Comparison of ENCODE assay signal across 7 mouse cellular contexts in genomic region chr2:135744711-135745110, GRCm38 (mm10).
A peak's percentile ranks its signal among the peaks of the same experiment; 100 is the strongest.
DNase-seq lines count a peak whose midpoint lies in the region; ATAC-seq and TF ChIP-seq lines count a peak whose summit lies in the region.

No protein-coding gene starts in this region.

- 0 out of 2 replicates have a peak, but pooled peaks cover 5% of the 10 kb centered on the region for H3K36me3 ChIP-seq in heart, postnatal 0 days (replicated peaks; ENCODE audit: control insufficient read depth, insufficient read depth, low read length)
- H3K36me3 ChIP-seq in heart, embryonic 10.5 days: no peaks in the 10 kb centered on the region
- H3K36me3 ChIP-seq in neural tube, embryonic 14.5 days (ENCODE audit: control insufficient read depth, insufficient read depth, low read length): no peaks in the 10 kb centered on the region
- H3K36me3 ChIP-seq in stomach, postnatal 0 days (ENCODE audit: control insufficient read depth, insufficient read depth, low read length): no peaks in the 10 kb centered on the region
- H3K36me3 ChIP-seq in thymus, adult 2 months (ENCODE audit: control insufficient read depth, insufficient read depth, low read length): no peaks in the 10 kb centered on the region

- TF ChIP-seq POLR2A in lung, adult 2 months (IDR thresholded peaks at IDR 0.05; ENCODE audit: borderline replicate concordance, extremely low read depth, low read depth, low read length): no peak
- TF ChIP-seq POLR2A in thymus, adult 2 months (IDR thresholded peaks at IDR 0.05; ENCODE audit: control insufficient read depth, extremely low read depth, insufficient read depth, low read length, poor library complexity): no peak

- no peak overlapping the region; the same call in 1 of the 2 replicates for H3K4me2 ChIP-seq in heart, postnatal 0 days (ENCODE audit: low read depth, low read length)
- H3K4me2 ChIP-seq in neural tube, embryonic 14.5 days (ENCODE audit: low read depth, low read length): no peak overlapping the region
- H3K4me2 ChIP-seq in stomach, postnatal 0 days (replicated peaks; ENCODE audit: low read depth): peak overlapping the region; percentile 27; the same call in 1 of the 2 replicates

- TF ChIP-seq EP300 in heart, postnatal 0 days (IDR thresholded peaks at IDR 0.05; ENCODE audit: low read depth): no peak
- no peak for TF ChIP-seq EP300 in stomach, postnatal 0 days (optimal IDR thresholded peaks at IDR 0.05)

- no peak overlapping the region for H3K27ac ChIP-seq in heart, postnatal 0 days (ENCODE audit: low read depth)
- H3K27ac ChIP-seq in heart, embryonic 10.5 days: no peak overlapping the region
- no peak overlapping the region for H3K27ac ChIP-seq in neural tube, embryonic 14.5 days (ENCODE audit: low read depth, low read length)
- no peak overlapping the region for H3K27ac ChIP-seq in stomach, postnatal 0 days (replicated peaks)
- H3K27ac ChIP-seq in thymus, adult 2 months (ENCODE audit: control insufficient read depth, insufficient read depth, low read length): no peak overlapping the region

- no peak overlapping the region for H3K9ac ChIP-seq in heart, postnatal 0 days (replicated peaks; ENCODE audit: low read depth, low read length)
- H3K9ac ChIP-seq in neural tube, embryonic 14.5 days (replicated peaks; ENCODE audit: low read depth, low read length): no peak overlapping the region
- H3K9ac ChIP-seq in stomach, postnatal 0 days (ENCODE audit: low read length): no peak overlapping the region

- H3K4me3 ChIP-seq in heart, postnatal 0 days (ENCODE audit: low read depth, low read length): no peak overlapping the region
- H3K4me3 ChIP-seq in heart, embryonic 10.5 days: no peak overlapping the region
- H3K4me3 ChIP-seq in neural tube, embryonic 14.5 days (ENCODE audit: low read depth, low read length): no peak overlapping the region
- peak overlapping the region; percentile 47 for H3K4me3 ChIP-seq in lung, adult 2 months (replicated peaks; ENCODE audit: extremely low read depth, low read depth, low read length)
- no peak overlapping the region for H3K4me3 ChIP-seq in stomach, postnatal 0 days (ENCODE audit: low read depth, low read length)
- H3K4me3 ChIP-seq in thymus, adult 2 months (ENCODE audit: control insufficient read depth, insufficient read depth, low read length): no peak overlapping the region

- no peaks in the 10 kb centered on the region for H3K27me3 ChIP-seq in heart, postnatal 0 days (ENCODE audit: control insufficient read depth, insufficient read depth, low read length)
- no peaks in the 10 kb centered on the region for H3K27me3 ChIP-seq in heart, embryonic 10.5 days (ENCODE audit: insufficient read depth, poor library complexity, severe bottlenecking)
- no peaks in the 10 kb centered on the region for H3K27me3 ChIP-seq in neural tube, embryonic 14.5 days (ENCODE audit: control insufficient read depth, insufficient read depth, low read length)
- no peaks in the 10 kb centered on the region for H3K27me3 ChIP-seq in stomach, postnatal 0 days (ENCODE audit: control insufficient read depth, insufficient read depth, low read length)
- no peaks in the 10 kb centered on the region for H3K27me3 ChIP-seq in thymus, adult 2 months (ENCODE audit: control insufficient read depth, insufficient read depth, low read length)

- ATAC-seq in heart, postnatal 0 days (ENCODE audit: insufficient read depth, low read depth): 0 out of 2 replicates have a peak, but pooled peaks have one; percentile 7
- ATAC-seq in neural tube, embryonic 14.5 days (ENCODE audit: low read depth): 0 out of 2 replicates have a peak, but pooled peaks have one; percentile 15
- peak; percentile 76 for ATAC-seq in stomach, postnatal 0 days (ENCODE audit: low FRiP score, low TSS enrichment)

- TF ChIP-seq CTCF in heart, postnatal 0 days (IDR thresholded peaks at IDR 0.05; ENCODE audit: low read depth): no peak; the same call in 1 of the 2 replicates
- TF ChIP-seq CTCF in lung, adult 2 months (IDR thresholded peaks at IDR 0.05; ENCODE audit: insufficient read depth, low read length): no peak
- TF ChIP-seq CTCF in stomach, postnatal 0 days (IDR thresholded peaks at IDR 0.05; ENCODE audit: low read depth): no peak
- no peak for TF ChIP-seq CTCF in thymus, adult 2 months (IDR thresholded peaks at IDR 0.05; ENCODE audit: borderline replicate concordance, control insufficient read depth, extremely low read depth, insufficient read depth, low read length, poor library complexity)

- no peaks in the 10 kb centered on the region for H3K9me3 ChIP-seq in heart, postnatal 0 days (replicated peaks; ENCODE audit: control insufficient read depth, low read length)
- H3K9me3 ChIP-seq in heart, embryonic 10.5 days: no peaks in the 10 kb centered on the region
- no peaks in the 10 kb centered on the region for H3K9me3 ChIP-seq in neural tube, embryonic 14.5 days (ENCODE audit: control insufficient read depth, low read length)
- H3K9me3 ChIP-seq in stomach, postnatal 0 days (ENCODE audit: control insufficient read depth, low read length): no peaks in the 10 kb centered on the region

- H3K4me1 ChIP-seq in heart, postnatal 0 days (ENCODE audit: control insufficient read depth, insufficient read depth): peaks cover 23% of the 10 kb centered on the region
- H3K4me1 ChIP-seq in heart, embryonic 10.5 days: peaks cover 25% of the 10 kb centered on the region
- H3K4me1 ChIP-seq in neural tube, embryonic 14.5 days (ENCODE audit: control insufficient read depth, insufficient read depth, low read length): peaks cover 4% of the 10 kb centered on the region; the same call in 1 of the 2 replicates
- peaks cover 6% of the 10 kb centered on the region for H3K4me1 ChIP-seq in lung, adult 2 months (ENCODE audit: control insufficient read depth, insufficient read depth, low read length)
- no peaks in the 10 kb centered on the region for H3K4me1 ChIP-seq in stomach, postnatal 0 days (replicated peaks; ENCODE audit: control insufficient read depth, insufficient read depth)
- no peaks in the 10 kb centered on the region for H3K4me1 ChIP-seq in thymus, adult 2 months (replicated peaks; ENCODE audit: control insufficient read depth, insufficient read depth, low read length)

- DNase-seq in heart, postnatal 0 days (ENCODE audit: low spot score): no peak
- no peak for DNase-seq in heart, embryonic 10.5 days (ENCODE audit: low spot score)
- DNase-seq in neural tube, embryonic 10.5 days (ENCODE audit: extremely low spot score, low spot score): no peak
- DNase-seq in lung, adult 2 months: peak; percentile 42
- DNase-seq in stomach, postnatal 0 days (ENCODE audit: low spot score): peak; percentile 57
- no peak for DNase-seq in thymus, adult 2 months

- 54% methylated on average over 8 of the region's 8 CpGs for WGBS in heart, postnatal 0 days
- 65% methylated on average over 8 of the region's 8 CpGs for WGBS in heart, embryonic 10.5 days
- WGBS in neural tube, embryonic 14.5 days: 78% methylated on average over 8 of the region's 8 CpGs
- WGBS in lung, adult 2 months: 53% methylated on average over 8 of the region's 8 CpGs
- 67% methylated on average over 8 of the region's 8 CpGs for WGBS in stomach, postnatal 0 days
- WGBS in thymus, adult 2 months: 85% methylated on average over 8 of the region's 8 CpGs

Comparison
In these comparisons a context has a peak if more than half of its experiments do, and no peak if none do; other contexts are left out.
1. ATAC-seq: peak in every context shown above with its lines; median percentile 76 in stomach, postnatal 0 days; 15 in neural tube, embryonic 14.5 days; 7 in heart, postnatal 0 days.
2. DNase-seq: peak in lung, adult 2 months (single experiment) and stomach, postnatal 0 days (single experiment); none in heart, postnatal 0 days (single experiment), heart, embryonic 10.5 days (single experiment), neural tube, embryonic 10.5 days (single experiment) and thymus, adult 2 months (single experiment).